Mouse (Mus musculus): ENCODE results near the gene Ccdc87.
A peak's percentile ranks its signal among the peaks of the same experiment; 100 is the strongest.
"Not testable (repeated sequence)": the region's sequence is repeated elsewhere in the genome, so short reads cannot be mapped to it uniquely, and the experiment has no call there.

The Ccdc87 gene

DNA sequence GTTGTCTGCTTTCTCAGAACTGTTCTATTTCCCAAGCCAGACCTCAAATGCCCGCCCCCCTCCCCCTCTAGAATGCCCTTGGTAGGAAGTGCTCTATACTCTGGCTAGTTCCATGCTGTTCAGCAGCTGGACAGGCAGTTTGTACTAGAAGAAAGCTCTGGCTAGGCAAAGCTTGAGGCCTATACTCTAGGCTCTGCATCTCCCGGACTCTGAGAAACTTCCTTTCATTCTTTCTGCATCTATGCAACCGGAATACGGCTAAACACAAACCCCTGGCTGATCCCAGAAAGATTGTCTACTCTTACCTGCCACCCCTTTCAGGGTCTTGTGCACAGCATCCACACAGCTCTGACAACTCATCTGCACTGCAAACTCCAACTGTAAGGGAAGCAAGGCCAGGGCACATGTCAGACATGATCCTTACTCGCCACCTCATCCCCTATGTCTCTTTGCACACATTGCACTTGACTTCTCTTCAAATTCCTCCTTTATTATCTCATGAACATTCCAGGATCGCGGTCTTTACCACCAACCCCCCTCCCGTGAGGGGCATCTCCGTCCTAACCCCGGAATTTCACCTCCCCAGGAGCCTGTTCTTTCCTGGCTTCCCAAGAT lies 533 bp upstream of the Ccdc87 start:
- DNase-seq (ENCODE audit: inconsistent ontology term): no peak

DNA sequence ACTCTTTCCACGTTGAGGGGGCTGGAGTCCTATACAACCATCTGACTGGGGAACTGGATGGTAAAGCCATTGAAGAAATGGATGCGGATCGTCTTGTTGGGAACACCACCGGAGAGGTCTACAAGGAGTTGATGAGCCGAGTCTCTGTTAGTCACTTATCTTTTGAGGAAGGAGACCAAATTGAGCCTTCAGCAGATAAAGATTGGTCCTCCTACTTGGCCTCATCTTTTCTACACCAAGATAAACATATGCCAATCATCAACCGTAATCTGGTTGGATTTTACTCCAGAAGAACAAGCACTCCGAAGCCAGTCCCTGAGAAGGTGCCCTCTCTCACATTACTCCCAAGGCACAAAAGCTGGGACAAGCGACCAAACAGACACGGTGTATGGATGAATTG lies 1.7 kb downstream of the Ccdc87 start:
- no peak for DNase-seq (ENCODE audit: inconsistent ontology term)

DNA sequence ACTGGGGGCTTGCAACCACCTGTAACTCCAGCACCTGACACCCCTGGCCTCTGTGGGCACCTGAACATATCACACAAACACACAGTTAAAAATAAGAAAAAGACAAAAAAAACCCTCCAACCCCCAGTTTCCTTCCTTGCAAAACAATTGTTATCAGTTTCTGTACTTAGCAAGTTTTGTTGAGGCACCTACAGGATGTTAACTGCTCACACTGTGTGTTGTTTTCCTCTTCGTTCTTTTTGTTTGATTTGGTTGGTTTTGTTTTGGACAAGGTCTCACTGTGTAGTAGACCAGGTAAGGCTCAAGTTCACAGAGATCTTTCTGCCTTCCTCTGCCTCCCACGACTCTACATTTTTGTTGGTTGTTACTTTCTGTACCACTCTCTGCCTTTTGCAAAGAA lies 3.4 kb downstream of the Ccdc87 start:
- DNase-seq (ENCODE audit: inconsistent ontology term): no peak

DNA sequence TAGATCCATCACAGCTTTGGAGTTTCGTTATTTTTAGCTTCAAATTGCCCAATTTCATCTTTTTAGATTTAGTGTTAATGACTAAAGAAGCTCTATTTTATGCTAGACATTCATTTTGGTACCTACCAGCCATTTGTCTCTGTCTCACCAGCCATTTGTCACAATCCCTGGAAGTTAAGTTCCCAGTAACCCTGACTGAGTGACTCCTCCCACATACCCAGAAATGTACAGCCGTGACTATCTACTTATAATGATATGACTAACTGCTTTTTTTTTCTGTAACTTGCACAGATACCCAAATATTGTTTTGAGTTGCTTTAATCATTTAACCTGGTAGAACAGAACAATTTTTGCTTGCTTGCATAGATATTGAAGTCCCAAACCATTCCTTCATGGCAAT lies 6.7 kb downstream of the Ccdc87 start:
- DNase-seq (ENCODE audit: inconsistent ontology term): no peak

DNA sequence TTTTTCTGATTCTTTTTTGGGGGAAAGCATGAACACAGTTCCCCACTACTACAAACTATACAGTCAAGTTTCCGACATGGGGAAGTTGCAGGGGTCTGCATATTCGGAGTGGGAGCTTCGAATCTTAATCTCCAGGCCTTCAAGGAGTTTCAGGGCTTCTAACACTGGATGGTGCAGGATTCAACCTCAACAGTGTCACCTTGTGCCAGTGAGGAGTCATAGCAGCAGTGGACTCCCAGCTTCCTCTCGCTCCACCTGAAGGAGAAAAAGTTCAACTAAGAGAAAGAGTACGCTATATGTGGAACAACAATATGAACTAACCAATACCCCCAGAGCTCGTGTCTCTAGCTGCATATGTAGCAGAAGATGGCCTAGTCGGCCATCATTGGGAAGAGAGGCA lies 8.3 kb downstream of the Ccdc87 start:
- DNase-seq (ENCODE audit: inconsistent ontology term): no peak

DNA sequence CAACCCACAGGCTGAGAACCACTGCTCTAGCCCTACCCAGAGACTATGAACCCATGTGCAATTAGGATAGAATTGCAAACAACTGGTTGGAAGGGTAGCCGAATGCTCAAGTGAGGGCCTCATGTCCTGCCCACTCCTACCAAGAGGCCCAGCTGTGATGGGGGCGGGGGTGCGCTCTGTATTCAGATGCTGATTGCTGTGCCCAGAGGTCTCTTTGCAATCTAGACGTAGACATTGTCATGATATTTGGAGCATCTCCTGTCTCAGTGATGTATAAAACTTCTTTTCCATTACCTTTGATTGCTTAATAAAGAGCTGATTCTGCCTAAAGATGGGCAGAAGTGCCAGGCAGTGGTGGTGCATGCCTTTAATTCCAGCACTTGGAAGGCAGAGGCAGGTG lies 10.6 kb downstream of the Ccdc87 start:
- DNase-seq (ENCODE audit: inconsistent ontology term): no peak

DNA sequence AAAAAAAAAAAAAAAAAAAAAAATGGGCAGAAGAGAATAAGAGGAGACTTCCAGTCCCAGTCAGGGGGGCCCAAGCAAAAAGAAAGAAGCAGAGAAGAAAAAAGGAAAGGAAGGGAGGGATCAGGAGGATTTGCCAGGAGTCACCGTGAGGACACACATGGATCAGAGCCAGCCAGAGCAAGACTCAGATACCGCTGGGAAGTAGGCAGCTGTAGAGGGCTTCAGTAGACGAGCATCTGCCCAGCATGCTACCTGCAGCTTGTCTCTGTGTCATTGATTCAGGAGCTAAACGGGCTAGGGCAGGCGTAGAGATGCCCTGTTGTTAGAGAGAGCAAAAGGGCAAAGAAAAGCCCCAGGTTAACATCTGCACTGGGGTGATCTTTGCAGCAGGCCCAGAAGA lies 11.1 kb downstream of the Ccdc87 start:
- DNase-seq (ENCODE audit: inconsistent ontology term): no peak

DNA sequence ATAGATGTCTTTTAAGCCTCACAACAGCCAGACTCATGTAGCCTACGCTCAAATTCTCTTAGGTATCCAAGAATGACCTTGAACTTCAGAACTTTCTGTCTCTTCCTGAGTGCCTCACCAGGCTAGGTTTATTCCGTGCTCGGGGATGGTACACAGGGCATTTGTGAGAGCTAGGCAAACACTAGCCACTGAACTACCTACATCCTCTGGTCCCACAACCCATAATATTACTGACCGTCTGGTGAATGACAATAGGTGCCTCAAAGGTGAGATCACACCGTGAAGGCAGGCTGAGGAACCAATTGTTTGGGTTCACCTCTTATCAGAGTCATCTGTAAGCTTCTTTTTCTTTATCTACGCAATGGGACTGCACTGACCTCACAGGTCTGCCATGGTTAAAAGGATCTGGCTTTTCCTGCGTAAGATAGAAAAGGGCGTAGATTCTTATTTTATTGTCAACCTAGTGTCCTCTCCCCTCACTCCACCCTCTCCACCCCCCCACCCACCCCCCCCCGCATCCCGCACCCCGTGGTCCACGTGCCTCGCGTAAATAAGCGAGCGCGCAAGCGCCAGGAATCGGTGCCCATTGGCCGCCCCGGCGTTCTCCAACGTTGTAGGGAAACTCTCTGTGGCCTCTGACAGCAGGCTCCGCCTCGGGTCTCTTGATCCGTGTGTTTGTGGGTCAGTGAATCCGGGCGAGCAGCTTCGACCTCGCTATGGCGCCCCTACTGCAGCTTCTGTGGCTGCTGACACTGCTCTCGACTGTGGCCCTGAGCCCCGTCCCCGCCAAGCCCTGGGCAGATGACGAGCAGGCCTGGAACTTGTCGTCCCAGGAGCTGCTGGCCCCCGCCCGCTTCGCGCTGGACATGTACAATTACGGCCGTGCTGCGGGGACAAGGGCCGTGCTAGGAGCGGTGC lies 15.6 kb downstream of the Ccdc87 start, which contains the start of gene Ctsf:
Gene Ctsf, plus strand, starts transcription at position 579 of the 918 bp plus-strand sequence.
- peak; percentile 88 for DNase-seq (ENCODE audit: inconsistent ontology term)

DNA sequence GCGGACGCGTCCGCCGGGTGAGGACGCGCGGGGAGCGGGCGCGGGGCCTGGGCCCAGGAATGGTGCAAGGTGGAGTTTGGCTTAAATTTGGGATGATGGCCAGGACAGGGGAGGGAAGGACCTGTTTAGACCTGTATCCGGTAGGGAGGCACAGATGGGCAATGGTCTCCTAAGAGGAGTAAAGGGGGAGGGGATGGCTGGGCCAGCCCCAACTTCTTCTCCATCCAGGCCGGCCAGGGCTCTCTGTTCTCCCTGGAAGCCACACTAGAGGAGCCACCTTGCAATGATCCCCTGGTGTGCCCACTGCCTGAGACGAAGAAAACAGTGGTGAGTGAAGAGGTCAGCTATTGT lies 16.3 kb downstream of the Ccdc87 start:
- no peak for DNase-seq (ENCODE audit: inconsistent ontology term)

DNA sequence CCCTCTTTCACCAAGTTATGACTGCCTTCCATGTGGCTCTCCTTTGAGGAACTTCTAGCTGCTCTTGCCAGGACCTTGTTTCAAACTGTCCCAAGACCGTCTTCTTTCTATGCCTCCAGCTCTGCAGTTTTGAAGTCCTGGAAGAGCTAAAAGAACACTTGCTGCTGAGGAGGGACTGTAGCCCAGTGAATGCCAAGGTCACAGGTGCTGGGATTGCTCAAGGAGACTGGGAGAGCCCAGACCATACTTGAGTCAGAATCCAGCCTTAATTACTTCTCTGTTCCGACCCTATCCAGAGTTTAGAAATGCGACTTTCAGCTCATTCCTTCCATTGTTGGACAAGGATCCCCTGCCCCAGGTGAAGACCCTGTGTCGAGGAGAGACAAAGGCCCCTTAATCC lies 16.8 kb downstream of the Ccdc87 start:
- DNase-seq (ENCODE audit: inconsistent ontology term): no peak

DNA sequence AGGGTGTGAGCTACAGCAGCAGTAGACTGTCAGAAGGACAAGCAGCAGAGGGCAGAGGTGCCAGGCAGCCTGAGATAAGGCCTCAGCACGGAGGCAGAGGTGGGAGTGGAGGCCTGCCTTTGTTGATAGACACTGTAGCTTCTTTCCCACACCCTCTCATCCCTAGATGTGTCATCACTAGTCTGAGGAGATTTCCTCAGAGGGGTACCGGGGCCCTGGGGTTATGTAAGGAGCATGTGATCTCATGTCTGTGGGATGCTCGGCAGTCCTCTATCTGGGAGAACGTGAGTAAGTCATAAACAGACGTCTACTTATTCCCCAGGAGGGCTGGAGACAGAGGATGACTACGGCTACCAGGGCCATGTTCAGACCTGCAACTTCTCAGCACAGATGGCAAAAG lies 19.9 kb downstream of the Ccdc87 start:
- peak; percentile 13 for DNase-seq (ENCODE audit: inconsistent ontology term)

DNA sequence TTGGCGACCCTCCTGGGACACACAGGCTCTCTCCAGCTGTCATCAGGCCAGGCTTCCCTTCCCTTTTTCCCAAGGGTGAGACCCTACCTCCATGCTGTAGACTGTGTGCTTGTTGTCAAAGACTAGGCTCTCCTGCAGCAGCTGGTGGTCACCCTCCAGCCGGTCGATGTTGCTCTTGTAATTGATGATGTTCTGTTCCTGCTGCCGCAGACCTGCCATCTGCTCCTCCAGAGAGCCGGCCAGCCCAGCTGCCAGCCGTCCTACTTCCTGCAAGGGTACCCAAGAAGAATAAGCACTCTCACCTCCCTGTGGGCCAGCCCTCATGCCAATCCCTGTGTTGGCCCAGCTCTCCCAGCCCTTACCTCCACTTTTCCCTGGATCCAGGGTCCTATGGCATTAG lies 23.9 kb downstream of the Ccdc87 start:
- DNase-seq (ENCODE audit: inconsistent ontology term): no peak

DNA sequence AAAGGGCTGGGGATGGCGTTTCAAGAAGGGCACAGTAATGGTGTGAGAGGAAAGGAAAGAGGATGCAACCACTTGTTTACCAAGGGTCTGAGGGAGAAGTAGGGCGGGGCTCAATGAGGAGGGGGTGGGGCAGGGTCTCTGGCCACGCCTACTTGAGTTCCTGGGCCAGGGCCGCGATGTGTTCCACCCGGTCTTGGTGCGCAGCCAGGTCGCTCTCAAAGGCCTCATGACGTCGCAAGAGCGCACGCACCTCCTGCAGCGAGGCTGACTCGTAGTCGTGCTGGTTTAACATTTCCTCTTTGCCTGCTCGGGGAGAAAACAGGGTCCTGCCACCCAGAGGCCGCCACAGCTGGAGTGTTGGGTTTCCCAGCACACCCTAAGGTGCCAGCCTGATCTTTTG lies 26.0 kb downstream of the Ccdc87 start:
- peak; percentile 22 for DNase-seq (ENCODE audit: inconsistent ontology term)

DNA sequence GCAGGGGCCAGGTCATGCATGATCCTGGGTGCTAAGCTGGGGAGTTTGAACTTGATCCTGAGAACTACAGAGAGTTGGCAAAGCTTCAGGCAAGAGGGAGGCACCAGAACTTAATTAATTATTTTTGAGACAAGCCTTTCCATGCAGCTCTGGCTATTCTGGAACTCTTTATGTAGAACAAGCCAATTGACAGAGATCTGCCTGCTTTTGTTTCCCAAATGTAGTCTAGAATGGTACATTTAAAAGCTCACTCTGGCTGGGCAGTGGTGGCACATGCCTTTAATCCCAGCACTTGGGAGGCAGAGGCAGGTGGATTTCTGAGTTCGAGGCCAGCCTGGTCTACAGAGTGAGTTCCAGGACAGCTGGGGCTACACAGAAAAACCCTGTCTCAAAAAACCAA lies 35.4 kb downstream of the Ccdc87 start:
- not testable (repeated sequence) for DNase-seq (ENCODE audit: inconsistent ontology term)

DNA sequence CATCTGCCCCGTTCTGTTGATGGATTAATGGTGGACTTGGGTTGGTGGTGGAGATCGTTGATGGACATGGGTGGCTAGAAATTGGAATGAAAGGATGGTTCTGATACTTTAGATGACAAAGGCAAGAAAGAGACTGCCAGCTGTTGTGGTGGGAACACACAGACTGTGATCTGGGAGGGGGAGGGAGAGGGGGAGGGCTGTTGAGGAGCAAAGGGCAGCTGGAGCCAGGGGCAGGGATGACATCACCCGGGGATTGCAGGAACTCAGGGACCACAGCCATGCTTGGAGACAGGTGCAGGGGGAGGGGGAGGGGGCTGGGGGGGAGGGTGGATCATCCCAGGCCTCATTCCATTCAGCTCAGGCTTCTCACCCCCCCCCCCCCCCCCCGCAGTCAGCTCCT lies 37.1 kb downstream of the Ccdc87 start:
- no peak for DNase-seq (ENCODE audit: inconsistent ontology term)

DNA sequence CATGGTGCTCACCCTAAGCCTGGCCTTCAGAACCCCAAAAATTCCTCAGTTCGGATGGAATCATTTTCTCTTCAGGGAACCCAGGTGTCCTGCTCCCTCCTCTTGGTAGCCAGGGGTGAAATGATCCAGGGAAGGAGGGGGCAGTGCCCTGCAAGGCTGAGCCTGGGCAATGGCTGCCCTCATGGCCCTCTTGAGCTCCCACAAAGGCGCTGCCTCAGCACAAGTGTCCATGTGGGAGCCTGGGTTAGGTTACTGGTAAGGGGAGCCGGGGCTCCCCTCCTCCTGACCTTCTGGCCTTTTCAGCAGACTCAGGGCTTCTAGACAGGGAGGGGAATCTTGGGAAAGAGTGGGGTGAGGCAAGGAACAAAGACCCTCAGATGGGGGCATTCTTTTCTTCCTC lies 37.6 kb downstream of the Ccdc87 start:
- no peak for DNase-seq (ENCODE audit: inconsistent ontology term)

DNA sequence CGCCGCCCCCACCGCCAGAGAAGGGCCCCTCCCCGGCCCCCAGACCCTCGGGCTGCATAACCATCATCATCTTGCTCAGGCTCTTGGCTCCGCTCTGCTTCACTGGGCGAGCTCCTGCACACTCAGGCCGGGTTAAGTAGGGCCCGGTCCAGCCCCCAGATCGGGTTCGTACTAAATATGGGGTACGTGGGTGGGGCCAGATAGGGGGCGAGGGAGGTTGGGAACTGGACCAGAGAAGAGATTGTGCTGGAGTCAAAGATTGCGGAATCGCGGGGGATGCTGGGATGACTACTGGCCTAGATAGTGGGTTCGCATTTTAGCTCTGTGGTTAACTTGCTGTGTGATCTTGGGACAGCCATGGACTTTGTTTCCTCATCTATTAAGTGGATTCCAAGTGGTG lies 38.6 kb downstream of the Ccdc87 start, which contains the start of gene Actn3:
Gene Actn3, minus strand, starts transcription at position 125 of the 400 bp plus-strand sequence.
- no peak for DNase-seq (ENCODE audit: inconsistent ontology term)

DNA sequence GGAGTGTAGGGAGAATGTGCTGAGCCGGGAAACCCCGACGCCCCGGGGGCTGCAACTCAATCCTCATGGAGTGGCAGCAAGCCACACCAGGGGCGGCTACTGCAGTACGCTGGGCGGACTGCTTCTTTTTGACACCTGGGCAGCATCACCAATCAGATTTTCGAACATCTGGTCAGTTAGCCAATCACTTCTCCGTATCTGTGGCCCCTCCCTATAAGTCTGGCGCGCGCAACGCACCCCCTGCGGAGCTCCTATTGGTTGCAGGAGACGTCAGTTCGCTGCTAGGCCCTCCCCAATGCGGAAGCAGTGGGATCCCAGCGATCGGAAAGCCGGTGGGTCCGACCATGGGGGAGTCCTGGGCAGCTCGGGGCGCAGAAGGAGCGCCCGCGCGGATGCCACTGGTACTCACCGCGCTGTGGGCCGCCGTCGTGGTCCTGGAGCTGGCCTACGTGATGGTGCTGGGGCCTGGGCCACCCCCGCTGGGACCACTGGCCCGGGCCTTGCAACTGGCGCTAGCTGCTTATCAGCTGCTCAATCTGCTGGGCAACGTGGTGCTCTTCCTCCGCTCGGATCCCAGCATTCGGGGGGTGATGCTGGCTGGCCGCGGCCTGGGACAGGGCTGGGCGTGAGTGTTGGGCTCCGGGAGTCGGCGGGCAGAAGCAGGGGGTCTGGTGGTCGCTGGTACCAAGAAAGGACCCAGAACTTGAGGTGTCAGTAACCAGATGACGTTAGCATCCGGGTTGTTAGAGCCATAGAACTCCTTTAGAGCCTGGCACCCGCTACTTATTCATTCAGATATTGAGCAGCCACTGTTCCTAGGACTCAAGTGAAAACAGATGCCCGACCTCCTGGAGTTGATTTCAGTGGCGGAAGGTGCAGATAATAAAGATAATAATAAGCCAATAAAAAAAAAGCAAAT lies 39.5 kb downstream of the Ccdc87 start, which contains the start of gene Zdhhc24:
Gene Zdhhc24, plus strand, starts transcription at position 264 of the 919 bp plus-strand sequence.
- DNase-seq (ENCODE audit: inconsistent ontology term): peak; percentile 98

DNA sequence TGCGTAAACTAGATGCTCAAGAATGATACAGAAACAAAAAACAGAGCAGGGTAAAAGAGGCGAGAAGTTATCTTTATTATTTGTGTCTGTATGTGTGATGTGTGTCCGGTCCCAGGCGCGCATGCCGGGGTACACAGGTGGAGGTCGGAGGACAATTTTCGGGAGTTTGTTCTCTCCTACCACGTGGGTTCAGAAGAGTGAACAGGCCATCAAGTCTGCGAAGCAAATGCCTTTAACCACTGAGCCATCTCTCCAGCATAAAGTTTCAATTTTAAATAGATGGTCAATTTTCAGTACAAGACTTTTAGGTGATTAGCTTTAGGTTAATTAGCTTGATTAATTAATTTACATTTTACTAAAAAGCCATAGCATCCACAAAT lies 40.1 kb downstream of the Ccdc87 start:
- no peak for DNase-seq (ENCODE audit: inconsistent ontology term)

DNA sequence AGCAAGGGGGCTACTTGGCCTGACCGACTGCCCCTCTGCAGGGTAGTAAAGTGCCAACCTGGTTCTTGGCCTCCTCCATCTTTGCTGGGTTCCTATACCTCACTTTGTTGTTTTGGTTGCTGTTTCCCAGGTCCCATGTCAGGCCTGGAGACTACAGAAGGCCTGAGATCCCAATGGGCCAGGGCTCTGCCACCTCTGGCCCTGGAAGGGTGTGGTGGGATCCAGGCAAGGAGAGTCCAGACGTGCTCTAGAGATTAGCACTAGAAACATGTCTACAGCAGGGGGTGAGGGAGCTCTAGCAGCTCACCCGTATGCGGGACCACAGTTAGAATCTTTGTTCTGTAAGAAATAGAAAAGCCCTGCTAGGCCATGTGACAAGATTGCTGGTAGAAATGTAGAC lies 44.8 kb downstream of the Ccdc87 start:
- DNase-seq (ENCODE audit: inconsistent ontology term): no peak

DNA sequence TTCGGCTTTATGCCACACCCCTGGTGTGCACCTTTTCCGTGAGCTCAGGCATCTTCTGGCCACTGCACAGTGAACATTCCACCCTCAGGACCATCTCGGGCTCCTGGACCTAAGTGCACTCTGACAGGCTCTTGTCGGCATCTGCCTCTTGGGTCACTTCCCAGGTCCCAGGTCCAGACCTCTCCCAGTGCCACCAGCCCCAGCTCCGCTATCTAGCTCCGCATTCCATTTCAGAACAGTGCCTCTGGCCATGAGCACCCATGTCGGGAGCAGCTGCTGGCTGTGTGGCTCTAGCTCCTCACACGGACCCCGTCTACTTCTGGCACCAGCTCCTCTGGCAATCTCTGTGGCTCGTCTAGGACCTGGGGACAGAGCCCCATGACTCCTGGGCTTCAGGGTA lies 50.6 kb downstream of the Ccdc87 start:
- no peak for DNase-seq (ENCODE audit: inconsistent ontology term)

DNA sequence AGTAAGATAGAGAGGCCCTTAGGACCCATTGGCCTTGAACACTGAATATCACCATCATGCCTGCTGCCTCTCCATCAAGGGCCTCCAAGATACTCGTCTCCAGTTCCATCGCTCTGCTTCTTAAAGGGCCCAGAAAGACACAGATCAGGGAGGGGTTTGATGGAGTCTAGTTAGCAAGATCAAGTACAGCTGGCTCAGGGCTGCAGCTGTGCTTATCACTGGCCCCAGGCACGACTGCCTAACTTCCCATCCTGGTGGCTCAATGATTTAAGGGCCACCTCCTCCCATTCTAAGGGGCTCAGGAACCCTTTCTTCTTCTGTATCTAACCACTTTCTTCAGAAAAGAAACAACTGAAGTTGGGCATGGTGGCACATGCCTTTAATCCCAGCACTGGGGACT lies 52.6 kb downstream of the Ccdc87 start:
- DNase-seq (ENCODE audit: inconsistent ontology term): no peak
